Mouse (Mus musculus) MEL (cell line): Measurements from ENCODE around the gene Zfp600. TPM values are rescaled to one million over a fixed set of nuclear protein-coding genes. Genes with fewer than 3 reads are reported as not detected.
"Not testable (repeated sequence)": the region's sequence is repeated elsewhere in the genome, so short reads cannot be mapped to it uniquely, and the experiment has no call there.

ENCODE experiments used
- DNase-seq: peaks from one replicate; pipeline ENCODE4 v3.0.0; 2011; ENCODE audit warnings: low read depth, low spot score
- H3K27ac ChIP-seq: 2 replicates; pipeline ENCODE4 v1.5.1; 2012; ENCODE audit warnings: low read depth, mild to moderate bottlenecking, control low read depth, low read length, moderate library complexity; ENCODE audit not compliant: control insufficient read depth
- H3K27me3 ChIP-seq, 2 experiments: fragments of 150-350 bp in 1 of 2; sonication (generic) in 1 of 2; 2 replicates each; pipeline ENCODE4 v1.6.1; 2012; ENCODE audit warnings: low read length in 2 of 2, mild to moderate bottlenecking in 2 of 2, improper control_type of control experiment in 1 of 2, moderate library complexity in 1 of 2; ENCODE audit not compliant: insufficient read depth in 2 of 2, control insufficient read depth in 1 of 2
- H3K36me3 ChIP-seq, 2 experiments: 2 replicates each; pipeline ENCODE4 v1.6.1; 2012 to 2014; ENCODE audit warnings: low read length in 2 of 2, improper control_type of control experiment in 1 of 2, inconsistent platforms in 1 of 2, mild to moderate bottlenecking in 1 of 2; ENCODE audit not compliant: insufficient read depth in 2 of 2, control insufficient read depth in 1 of 2
- H3K4me1 ChIP-seq, 2 experiments: fragments of 150-350 bp in 1 of 2; sonication (generic) in 1 of 2; 2 replicates each; pipeline ENCODE4 v1.6.1; 2012; ENCODE audit warnings: low read length in 2 of 2, improper control_type of control experiment in 1 of 2, mild to moderate bottlenecking in 1 of 2; ENCODE audit not compliant: insufficient read depth in 2 of 2, control insufficient read depth in 1 of 2
- H3K4me3 ChIP-seq, 2 experiments: fragments of 150-350 bp in 1 of 2; sonication (generic) in 1 of 2; 2 replicates each; pipeline ENCODE4 v1.5.1; 2012; ENCODE audit warnings: low read depth in 2 of 2, low read length in 2 of 2, mild to moderate bottlenecking in 2 of 2, moderate library complexity in 2 of 2, control low read depth in 1 of 2, improper control_type of control experiment in 1 of 2; ENCODE audit not compliant: control insufficient read depth in 1 of 2, insufficient read depth in 1 of 2
- H3K79me2 ChIP-seq: 2 replicates; pipeline ENCODE4 v1.6.1; 2012; ENCODE audit warnings: mild to moderate bottlenecking, low read length, moderate library complexity; ENCODE audit not compliant: control insufficient read depth, poor library complexity, insufficient read depth
- H3K9ac ChIP-seq: 2 replicates; pipeline ENCODE4 v1.6.1; 2012; ENCODE audit warnings: low read depth, mild to moderate bottlenecking, control low read depth, low read length, moderate library complexity; ENCODE audit not compliant: control insufficient read depth, poor library complexity, severe bottlenecking
- H3K9me3 ChIP-seq: fragments of 150-350 bp; sonication (generic); replicated peaks from 2 replicates; pipeline ENCODE4 v1.6.1; 2012; ENCODE audit warnings: mild to moderate bottlenecking, low read length, improper control_type of control experiment, moderate library complexity; ENCODE audit not compliant: insufficient read depth
- polyA plus RNA-seq, 2 experiments: library from polyadenylated mRNA; stranded (reverse) in 1 of 2; unstranded in 1 of 2; fragments of >175 nt in 1 of 2; fragments of >200 nt in 1 of 2; gene quantifications; 2 replicates each; pipeline versions ENCODE4 v1.2.1 to v1.2.4; 2012; ENCODE audit warnings: low replicate concordance in 2 of 2, low read depth in 1 of 2; ENCODE audit not compliant: insufficient read length in 2 of 2, insufficient read depth in 1 of 2, missing spikeins in 1 of 2
- total RNA-seq: library from RNA; depleted of rRNA; stranded (reverse); fragments of 300-350 nt; gene quantifications from 2 replicates; pipeline ENCODE4 v1.2.3, GENCODE M21; 2012; rRNA removed

Zfp600 gene
- total and polyA plus RNA-seq, 3 experiments, result 0.78 TPM; not detected in 2

DNA sequence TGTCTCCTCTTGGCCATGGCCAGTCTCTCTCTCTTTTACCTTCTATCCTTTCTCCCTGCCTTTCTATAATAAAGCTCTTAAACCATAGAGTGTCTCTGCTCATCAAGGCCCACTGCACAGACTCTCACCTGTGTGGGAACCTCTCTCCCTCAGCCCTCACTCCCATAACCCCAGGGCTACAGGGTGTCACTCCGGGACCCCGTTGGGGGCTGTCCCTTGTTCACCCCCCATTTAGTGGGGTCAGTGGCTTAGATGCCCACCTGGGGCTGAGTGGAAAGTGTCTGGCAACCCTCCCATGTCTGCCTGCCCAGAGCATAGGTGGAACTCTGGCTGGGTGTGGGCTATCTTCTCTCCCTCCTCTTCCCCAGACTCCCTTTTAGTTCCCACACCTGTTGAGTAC is 47.7 kb downstream of the Zfp600 start:
- H3K79me2 ChIP-seq, H3K4me3 ChIP-seq, H3K27ac ChIP-seq: not testable (repeated sequence)

GRCm38 (mm10) chr4:146239252-146240244 is 82.9 kb downstream of the Zfp600 start:
- not testable (repeated sequence) for H3K79me2 ChIP-seq, H3K9ac ChIP-seq, H3K4me3 ChIP-seq, DNase-seq, H3K27me3 ChIP-seq, H3K36me3 ChIP-seq, H3K9me3 ChIP-seq, H3K27ac ChIP-seq, H3K4me1 ChIP-seq

More for the DNA sequence above, 47.7 kb downstream of the Zfp600 start:
- not testable (repeated sequence) for H3K4me1 ChIP-seq, H3K36me3 ChIP-seq, H3K9ac ChIP-seq, H3K9me3 ChIP-seq, H3K27me3 ChIP-seq, DNase-seq

- not testable (repeated sequence) for DNase-seq, H3K27me3 ChIP-seq, H3K36me3 ChIP-seq, H3K9ac ChIP-seq, H3K4me3 ChIP-seq, H3K9me3 ChIP-seq, H3K27ac ChIP-seq, H3K4me1 ChIP-seq, H3K79me2 ChIP-seq
Observed at GRCm38 (mm10) chr4:146242119-146242518, 85.5 kb downstream of the Zfp600 start.

Other genes with a start within 250 kb of the Zfp600 start
- gene Zfp987, start 59.5 kb upstream of the Zfp600 start, total RNA-seq, result 0.08 and 0.20 TPM in 2 replicates
- under 1 TPM in 1 of 2 experiments, not detected in 1; 0.04 TPM for gene Zfp987, start 59.5 kb upstream of the Zfp600 start, polyA plus RNA-seq